Mouse (Mus musculus) E14TG2a.4 (cell line): ENCODE measurements at regions not wholly inside any gene's neighbourhood (a gene's known extent, or its start where the extent isn't known, plus 50 kb on each side); places are given as distances from the start of the nearest gene placed in this dataset.
"Not testable (repeated sequence)": the region's sequence is repeated elsewhere in the genome, so short reads cannot be mapped to it uniquely, and the experiment has no call there.

ENCODE experiments used
- H3K27me3 ChIP-seq: 2 replicates; pipeline ENCODE4 v1.6.1; 2014; ENCODE audit warnings: low read length, control low read depth; ENCODE audit not compliant: insufficient read depth
- H3K36me3 ChIP-seq: 2 replicates; pipeline ENCODE4 v1.6.1; 2014; ENCODE audit warnings: low read length, control low read depth; ENCODE audit not compliant: insufficient read depth
- H3K4me1 ChIP-seq: replicated peaks from 2 replicates; pipeline ENCODE4 v1.6.1; 2014; ENCODE audit warnings: low read depth, low read length, control low read depth
- H3K4me3 ChIP-seq: replicated peaks from 2 replicates; pipeline ENCODE4 v1.5.1; 2014; ENCODE audit warnings: mild to moderate bottlenecking, low read length
- H3K9me3 ChIP-seq: 2 replicates; pipeline ENCODE4 v1.6.1; 2014; ENCODE audit warnings: low read length, control low read depth
- CTCF ChIP-seq: conservative IDR thresholded peaks from 2 replicates; pipeline ENCODE4 v1.5.1; 2014; ENCODE audit warnings: low read length
- NANOG ChIP-seq: IDR thresholded peaks from 2 replicates; pipeline ENCODE4 v1.6.1; 2014; ENCODE audit warnings: borderline replicate concordance, low read length, mixed read lengths
- POU5F1 ChIP-seq: IDR thresholded peaks from 2 replicates; pipeline ENCODE4 v1.6.1; 2014; ENCODE audit warnings: low read length, borderline replicate concordance

GRCm38 (mm10) chr4:22699561-22699960 lies 211.4 kb upstream of the Pou3f2 start:
- TF ChIP-seq CTCF, result no peak
- no peak for TF ChIP-seq NANOG
- TF ChIP-seq POU5F1, result no peak

GRCm38 (mm10) chr4:22667733-22668381 lies 179.7 kb upstream of the Pou3f2 start:
- Histone ChIP-seq H3K4me1 (peaks cover 6% of the 10 kb centered on the region), H3K4me3 (0 out of 2 replicates have a peak overlapping the region, but pooled peaks have one; percentile 4), H3K9me3 (no peaks in the 10 kb centered on the region), H3K27me3 (no peaks in the 10 kb centered on the region), H3K36me3 (no peaks in the 10 kb centered on the region)
- TF ChIP-seq POU5F1 (no peak), CTCF (no peak), NANOG (peak; percentile 27; the same call in 1 of the 2 replicates)

More at GRCm38 (mm10) chr4:22699561-22699960, 211.4 kb upstream of the Pou3f2 start:
- Histone ChIP-seq H3K4me3 (no peak overlapping the region), H3K36me3 (no peaks in the 10 kb centered on the region), H3K9me3 (peaks cover 36% of the 10 kb centered on the region), H3K27me3 (no peaks in the 10 kb centered on the region), H3K4me1 (no peaks in the 10 kb centered on the region)

- H3K36me3 ChIP-seq, result no peaks in the 10 kb centered on the region
These were observed 157.4 kb upstream of the Pou3f2 start for GRCm38 (mm10) chr4:22645616-22646015.

DNA sequence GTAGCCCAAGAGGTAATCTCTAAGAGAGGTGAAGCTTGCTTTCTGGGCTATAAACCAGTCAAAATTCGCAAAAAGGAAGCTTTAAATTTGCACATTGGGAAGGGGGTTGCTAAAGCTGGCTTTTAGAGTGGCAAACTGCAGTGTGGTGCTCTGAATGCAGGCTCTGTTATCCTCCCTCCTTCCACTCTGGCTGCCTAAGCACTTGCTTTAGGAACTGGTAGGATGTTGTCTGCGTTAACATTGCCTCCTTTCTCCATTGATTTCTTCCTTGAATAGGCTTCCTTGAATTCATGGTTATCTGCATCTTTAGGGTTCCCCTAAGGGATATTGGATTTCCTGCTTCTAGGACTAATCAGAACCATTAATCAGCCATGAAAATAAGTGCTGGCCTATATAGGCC lies 120.8 kb upstream of the Pou3f2 start:
- Histone ChIP-seq H3K4me1 (no peaks in the 10 kb centered on the region), H3K36me3 (no peaks in the 10 kb centered on the region), H3K27me3 (no peaks in the 10 kb centered on the region)

More at GRCm38 (mm10) chr4:22645616-22646015, 157.4 kb upstream of the Pou3f2 start:
- no peaks in the 10 kb centered on the region for H3K4me1 ChIP-seq
- TF ChIP-seq CTCF, result no peak
- TF ChIP-seq POU5F1, result no peak
- no peak for TF ChIP-seq NANOG
- no peak overlapping the region for H3K4me3 ChIP-seq
- H3K9me3 ChIP-seq, result no peaks in the 10 kb centered on the region
- no peaks in the 10 kb centered on the region for H3K27me3 ChIP-seq

GRCm38 (mm10) chr4:22602164-22602563 lies 114.0 kb upstream of the Pou3f2 start:
- not testable (repeated sequence) for H3K4me1 ChIP-seq, H3K9me3 ChIP-seq, H3K4me3 ChIP-seq, H3K36me3 ChIP-seq, H3K27me3 ChIP-seq

More for the DNA sequence above, 120.8 kb upstream of the Pou3f2 start:
- no peak overlapping the region for H3K4me3 ChIP-seq
- H3K9me3 ChIP-seq, result peaks cover 6% of the 10 kb centered on the region
- TF ChIP-seq NANOG (no peak), POU5F1 (no peak), CTCF (no peak)

DNA sequence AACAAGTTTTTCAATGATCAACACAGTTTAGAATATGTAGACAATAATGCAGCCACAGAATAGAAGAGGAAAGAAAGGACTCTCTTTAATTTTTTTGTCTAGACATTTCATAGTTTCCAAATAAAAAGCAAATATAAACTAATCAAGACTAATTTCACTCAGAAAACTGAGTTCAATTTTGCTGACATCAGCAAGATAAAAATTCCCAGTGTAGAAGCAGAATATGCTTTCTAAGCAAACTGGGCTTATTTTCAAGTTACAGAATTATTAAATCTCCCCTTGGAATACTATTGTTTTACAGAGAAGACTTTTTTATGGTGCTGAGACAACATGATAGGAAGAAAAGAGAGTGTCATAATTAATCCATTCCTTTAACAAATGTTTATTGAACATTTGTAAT lies 99.0 kb upstream of the Pou3f2 start:
- no peak for TF ChIP-seq POU5F1
- no peak for TF ChIP-seq NANOG
- H3K36me3 ChIP-seq, result no peaks in the 10 kb centered on the region
- H3K9me3 ChIP-seq, result peaks cover 16% of the 10 kb centered on the region
- H3K4me1 ChIP-seq, result no peaks in the 10 kb centered on the region
- H3K27me3 ChIP-seq, result no peaks in the 10 kb centered on the region
- H3K4me3 ChIP-seq, result no peak overlapping the region

GRCm38 (mm10) chr4:22565959-22566358 lies 77.8 kb upstream of the Pou3f2 start:
- Histone ChIP-seq H3K9me3 (no peaks in the 10 kb centered on the region), H3K4me1 (no peaks in the 10 kb centered on the region), H3K27me3 (no peaks in the 10 kb centered on the region), H3K4me3 (no peak overlapping the region), H3K36me3 (no peaks in the 10 kb centered on the region)
- TF ChIP-seq CTCF (no peak), NANOG (no peak), POU5F1 (no peak)

- H3K36me3 ChIP-seq, result no peaks in the 10 kb centered on the region
- no peaks in the 10 kb centered on the region for H3K9me3 ChIP-seq
- TF ChIP-seq CTCF (no peak), NANOG (no peak), POU5F1 (no peak)
- H3K27me3 ChIP-seq, result no peaks in the 10 kb centered on the region
- no peaks in the 10 kb centered on the region for H3K4me1 ChIP-seq
- H3K4me3 ChIP-seq, result no peak overlapping the region
These were observed 76.4 kb upstream of the Pou3f2 start for GRCm38 (mm10) chr4:22564532-22564931.
